ENCODE assay signal across 15 mouse cellular contexts in genomic region chr2:181570921-181571595, GRCm38 (mm10). TPM values are rescaled to one million over a fixed set of nuclear protein-coding genes. Genes with fewer than 3 reads are reported as not detected.
DNase-seq lines count a peak whose midpoint lies in the region; ATAC-seq lines count a peak whose summit lies in the region.
"Had no signal": no experiment of that assay in that cellular context is flagged by ENCODE, and none has a peak within 500 bp of the region (broad histone marks: within the 10 kb centered on the region; RNA-seq: fewer than 3 reads in every experiment).

No protein-coding gene starts in this region.

- H3K4me1 ChIP-seq in heart, embryonic 10.5 days: peaks cover 8% of the 10 kb centered on the region
- H3K4me1 ChIP-seq in heart, embryonic 11.5 days (ENCODE audit: control insufficient read depth, insufficient read depth, low read length): peaks cover 6% of the 10 kb centered on the region
- H3K4me1 ChIP-seq in midbrain, embryonic 12.5 days: no peaks in the 10 kb centered on the region
- no peaks in the 10 kb centered on the region for H3K4me1 ChIP-seq in midbrain, embryonic 16.5 days (ENCODE audit: control insufficient read depth, insufficient read depth, low read length)
- H3K4me1 ChIP-seq: hindbrain, embryonic 13.5 days; neural tube, embryonic 15.5 days had no signal

- no peak overlapping the region for H3K9ac ChIP-seq in heart, embryonic 11.5 days (ENCODE audit: low read depth, low read length)
- 0 out of 2 replicates have a peak overlapping the region, but pooled peaks have one; percentile 15 for H3K9ac ChIP-seq in midbrain, embryonic 12.5 days (replicated peaks)
- H3K9ac ChIP-seq in midbrain, embryonic 16.5 days (ENCODE audit: low read depth, low read length): no peak overlapping the region
- H3K9ac ChIP-seq: hindbrain, embryonic 13.5 days; neural tube, embryonic 15.5 days had no signal

- H3K4me3 ChIP-seq in heart, embryonic 10.5 days: no peak overlapping the region
- H3K4me3 ChIP-seq in heart, embryonic 11.5 days (ENCODE audit: low read depth, low read length): no peak overlapping the region
- no peak overlapping the region for H3K4me3 ChIP-seq in midbrain, embryonic 12.5 days
- H3K4me3 ChIP-seq in midbrain, embryonic 16.5 days (ENCODE audit: low read depth, low read length): no peak overlapping the region
- H3K4me3 ChIP-seq: hindbrain, embryonic 13.5 days; neural tube, embryonic 15.5 days had no signal

- no peak for ATAC-seq in heart, embryonic 11.5 days (replicated peaks; ENCODE audit: insufficient number of reproducible peaks, low FRiP score, low TSS enrichment)
- ATAC-seq in midbrain, embryonic 12.5 days (ENCODE audit: low FRiP score, low read depth): no peak
- ATAC-seq in midbrain, embryonic 16.5 days: no peak
- 0 out of 2 replicates have a peak, but pooled peaks have one; percentile 19 for ATAC-seq in megakaryocyte progenitor cell, adult 5-6 weeks (replicated peaks; ENCODE audit: poor library complexity)

- WGBS in heart, embryonic 10.5 days: 62% methylated on average over 6 of the region's 6 CpGs
- 70% methylated on average over 6 of the region's 6 CpGs for WGBS in heart, embryonic 11.5 days (ENCODE audit: insufficient replicate concordance)
- WGBS in midbrain, embryonic 12.5 days: 71% methylated on average over 6 of the region's 6 CpGs
- 71% methylated on average over 6 of the region's 6 CpGs for WGBS in midbrain, embryonic 16.5 days

- no peaks in the 10 kb centered on the region for H3K9me3 ChIP-seq in heart, embryonic 10.5 days
- no peaks in the 10 kb centered on the region for H3K9me3 ChIP-seq in heart, embryonic 11.5 days (replicated peaks; ENCODE audit: control insufficient read depth, low read length)
- H3K9me3 ChIP-seq in midbrain, embryonic 12.5 days: no peaks in the 10 kb centered on the region
- no peaks in the 10 kb centered on the region for H3K9me3 ChIP-seq in midbrain, embryonic 16.5 days (replicated peaks; ENCODE audit: control insufficient read depth, low read length, poor library complexity, severe bottlenecking)
- H3K9me3 ChIP-seq: hindbrain, embryonic 13.5 days; neural tube, embryonic 15.5 days had no signal

- no peak overlapping the region for H3K4me2 ChIP-seq in heart, embryonic 11.5 days
- no peak overlapping the region for H3K4me2 ChIP-seq in midbrain, embryonic 12.5 days (replicated peaks)
- H3K4me2 ChIP-seq in midbrain, embryonic 16.5 days (ENCODE audit: low read length): no peak overlapping the region
- H3K4me2 ChIP-seq: hindbrain, embryonic 13.5 days; neural tube, embryonic 15.5 days had no signal

- H3K27ac ChIP-seq in heart, embryonic 10.5 days: no peak overlapping the region
- no peak overlapping the region for H3K27ac ChIP-seq in heart, embryonic 11.5 days (ENCODE audit: low read depth, low read length)
- H3K27ac ChIP-seq in midbrain, embryonic 12.5 days (replicated peaks): no peak overlapping the region
- no peak overlapping the region for H3K27ac ChIP-seq in midbrain, embryonic 16.5 days (ENCODE audit: low read length)
- H3K27ac ChIP-seq: hindbrain, embryonic 13.5 days; neural tube, embryonic 15.5 days had no signal

- H3K27me3 ChIP-seq in heart, embryonic 10.5 days (ENCODE audit: insufficient read depth, poor library complexity, severe bottlenecking): no peaks in the 10 kb centered on the region
- no peaks in the 10 kb centered on the region for H3K27me3 ChIP-seq in heart, embryonic 11.5 days (ENCODE audit: control insufficient read depth, insufficient read depth, low read length)
- H3K27me3 ChIP-seq in midbrain, embryonic 12.5 days: no peaks in the 10 kb centered on the region
- no peaks in the 10 kb centered on the region for H3K27me3 ChIP-seq in midbrain, embryonic 16.5 days (ENCODE audit: control insufficient read depth, insufficient read depth, low read depth, low read length)
- H3K27me3 ChIP-seq: CH12.LX; hindbrain, embryonic 13.5 days; neural tube, embryonic 15.5 days had no signal

- peak; percentile 69 for DNase-seq in heart, embryonic 10.5 days (ENCODE audit: low spot score)
- peak; percentile 89 for DNase-seq in cerebellum, adult 9-10 months
- no peak for DNase-seq in spleen, adult 18-20 months
- DNase-seq in urinary bladder, postnatal 25 days (ENCODE audit: low spot score): no peak
- DNase-seq: adrenal gland, postnatal 10 days; kidney, postnatal 10 days; lung, adult 2 months; thymus, postnatal 14 days had no signal

- H3K36me3 ChIP-seq in heart, embryonic 10.5 days: peaks cover 45% of the 10 kb centered on the region
- peaks cover 3% of the 10 kb centered on the region; the same call in 1 of the 2 replicates for H3K36me3 ChIP-seq in heart, embryonic 11.5 days (ENCODE audit: control insufficient read depth, insufficient read depth, low read length)
- H3K36me3 ChIP-seq in midbrain, embryonic 12.5 days: peaks cover 18% of the 10 kb centered on the region
- peaks cover 6% of the 10 kb centered on the region for H3K36me3 ChIP-seq in midbrain, embryonic 16.5 days (ENCODE audit: control insufficient read depth, insufficient read depth, low read length)

RNA-seq across cellular contexts. Expression of gene Uckl1, which starts 13.6 kb away (rescaled TPM):
- 67.3 and 83.6 TPM in 2 replicates for polyA plus RNA-seq in heart, embryonic 10.5 days (2016; fragmentation: Nextera tagmentation; extraction: Ambion mirVana)
- polyA plus RNA-seq in heart, embryonic 11.5 days (2014; fragmentation: Nextera tagmentation; extraction: Ambion mirVana): 66.2 and 66.7 TPM in 2 replicates
- 60.4 and 71.6 TPM in 2 replicates for polyA plus RNA-seq in midbrain, embryonic 12.5 days (2016; fragmentation: Nextera tagmentation; extraction: Ambion mirVana)
- 71.2 and 76.0 TPM in 2 replicates for polyA plus RNA-seq in midbrain, embryonic 16.5 days (2015; fragmentation: Nextera tagmentation; extraction: Ambion mirVana)
- 72.0 and 87.0 TPM in 2 replicates for total RNA-seq in megakaryocyte progenitor cell, adult 5-6 weeks (2015)
- total RNA-seq in megakaryocyte progenitor cell, adult 5-6 weeks (2017): 54.7 and 67.0 TPM in 2 replicates

RNA-seq across cellular contexts. Expression of gene Prpf6, which starts 20.6 kb away (rescaled TPM):
- 56.1 and 62.9 TPM in 2 replicates for polyA plus RNA-seq in heart, embryonic 10.5 days (2016; fragmentation: Nextera tagmentation; extraction: Ambion mirVana)
- 45.5 and 53.2 TPM in 2 replicates for polyA plus RNA-seq in heart, embryonic 11.5 days (2014; fragmentation: Nextera tagmentation; extraction: Ambion mirVana)
- polyA plus RNA-seq in midbrain, embryonic 12.5 days (2016; fragmentation: Nextera tagmentation; extraction: Ambion mirVana): 75.2 and 80.5 TPM in 2 replicates
- 59.7 and 64.6 TPM in 2 replicates for polyA plus RNA-seq in midbrain, embryonic 16.5 days (2015; fragmentation: Nextera tagmentation; extraction: Ambion mirVana)
- total RNA-seq in megakaryocyte progenitor cell, adult 5-6 weeks (2015): 19.2 and 20.3 TPM in 2 replicates
- total RNA-seq in megakaryocyte progenitor cell, adult 5-6 weeks (2017): 79.3 and 93.2 TPM in 2 replicates

RNA-seq across cellular contexts. Expression of gene Zfp512b, which starts 21.5 kb away (rescaled TPM):
- polyA plus RNA-seq in heart, embryonic 10.5 days (2016; fragmentation: Nextera tagmentation; extraction: Ambion mirVana): 36.0 and 37.0 TPM in 2 replicates
- 26.3 and 26.5 TPM in 2 replicates for polyA plus RNA-seq in heart, embryonic 11.5 days (2014; fragmentation: Nextera tagmentation; extraction: Ambion mirVana)
- 71.9 and 85.5 TPM in 2 replicates for polyA plus RNA-seq in midbrain, embryonic 12.5 days (2016; fragmentation: Nextera tagmentation; extraction: Ambion mirVana)
- 70.0 and 78.0 TPM in 2 replicates for polyA plus RNA-seq in midbrain, embryonic 16.5 days (2015; fragmentation: Nextera tagmentation; extraction: Ambion mirVana)
- total RNA-seq in megakaryocyte progenitor cell, adult 5-6 weeks (2015): 8.1 and 13.5 TPM in 2 replicates
- 7.6 and 16.4 TPM in 2 replicates for total RNA-seq in megakaryocyte progenitor cell, adult 5-6 weeks (2017)

RNA-seq across cellular contexts. Expression of gene Samd10, which starts 28.0 kb away (rescaled TPM):
- polyA plus RNA-seq in heart, embryonic 10.5 days (2016; fragmentation: Nextera tagmentation; extraction: Ambion mirVana): 15.0 and 16.6 TPM in 2 replicates
- polyA plus RNA-seq in heart, embryonic 11.5 days (2014; fragmentation: Nextera tagmentation; extraction: Ambion mirVana): 13.7 and 14.6 TPM in 2 replicates
- polyA plus RNA-seq in midbrain, embryonic 12.5 days (2016; fragmentation: Nextera tagmentation; extraction: Ambion mirVana): 88.8 and 92.4 TPM in 2 replicates
- polyA plus RNA-seq in midbrain, embryonic 16.5 days (2015; fragmentation: Nextera tagmentation; extraction: Ambion mirVana): 213 and 216 TPM in 2 replicates
- total RNA-seq in megakaryocyte progenitor cell, adult 5-6 weeks (2015): 9.0 and 10.9 TPM in 2 replicates
- total RNA-seq in megakaryocyte progenitor cell, adult 5-6 weeks (2017): 2.0 TPM in 2 replicates

RNA-seq across cellular contexts. Expression of gene Dnajc5, which starts 50.8 kb away (rescaled TPM):
- polyA plus RNA-seq in heart, embryonic 10.5 days (2016; fragmentation: Nextera tagmentation; extraction: Ambion mirVana): 87.2 and 97.0 TPM in 2 replicates
- polyA plus RNA-seq in heart, embryonic 11.5 days (2014; fragmentation: Nextera tagmentation; extraction: Ambion mirVana): 69.0 and 76.1 TPM in 2 replicates
- polyA plus RNA-seq in midbrain, embryonic 12.5 days (2016; fragmentation: Nextera tagmentation; extraction: Ambion mirVana): 137 and 140 TPM in 2 replicates
- polyA plus RNA-seq in midbrain, embryonic 16.5 days (2015; fragmentation: Nextera tagmentation; extraction: Ambion mirVana): 291 and 302 TPM in 2 replicates
- 25.0 and 30.7 TPM in 2 replicates for total RNA-seq in megakaryocyte progenitor cell, adult 5-6 weeks (2015)
- 37.4 and 40.0 TPM in 2 replicates for total RNA-seq in megakaryocyte progenitor cell, adult 5-6 weeks (2017)

Comparison
In these comparisons a context has a peak if more than half of its experiments do, and no peak if none do; other contexts are left out.
1. DNase-seq: peak in heart, embryonic 10.5 days (single experiment) and cerebellum, adult 9-10 months (single experiment); none in spleen, adult 18-20 months (0 of 2) and urinary bladder, postnatal 25 days (single experiment).